Mouse (Mus musculus) testis, adult 2 months (tissue): ENCODE measurements around the gene Arhgef19. TPM values are rescaled to one million over a fixed set of nuclear protein-coding genes. Genes with fewer than 3 reads are reported as not detected.
A peak's percentile ranks its signal among the peaks of the same experiment; 100 is the strongest.

Source experiments
- H3K27ac ChIP-seq: fragments of 200-500 bp; 2 replicates; pipeline ENCODE4 v1.5.1; 2012; ENCODE audit warnings: low read depth, low read length; ENCODE audit not compliant: control insufficient read depth, insufficient read depth
- H3K27me3 ChIP-seq: fragments of 200-500 bp; 2 replicates; pipeline ENCODE4 v1.6.1; 2012; ENCODE audit warnings: mild to moderate bottlenecking, low read length, moderate library complexity; ENCODE audit not compliant: control insufficient read depth, insufficient read depth
- H3K36me3 ChIP-seq: fragments of 200-500 bp; 2 replicates; pipeline ENCODE4 v1.6.1; 2012; ENCODE audit warnings: mild to moderate bottlenecking, low read length; ENCODE audit not compliant: control insufficient read depth, insufficient read depth
- H3K4me1 ChIP-seq: fragments of 200-500 bp; 2 replicates; pipeline ENCODE4 v1.6.1; 2012; ENCODE audit warnings: low read length; ENCODE audit not compliant: control insufficient read depth, insufficient read depth
- H3K4me3 ChIP-seq: fragments of 200-500 bp; 2 replicates; pipeline ENCODE4 v1.5.1; 2012; ENCODE audit warnings: low read depth, mild to moderate bottlenecking, low read length, moderate library complexity, mixed read lengths; ENCODE audit not compliant: control insufficient read depth
- CTCF ChIP-seq: fragments of 200-500 bp; IDR thresholded peaks from 2 replicates; pipeline ENCODE4 v1.5.1; 2012; ENCODE audit warnings: low read depth, mild to moderate bottlenecking, inconsistent platforms, low read length, moderate library complexity; ENCODE audit not compliant: control insufficient read depth, insufficient read depth, insufficient replicate concordance
- POLR2A ChIP-seq: fragments of 200-500 bp; IDR thresholded peaks from 2 replicates; pipeline ENCODE4 v1.6.1; 2012; ENCODE audit warnings: low read depth, mild to moderate bottlenecking, inconsistent platforms, low read length, moderate library complexity; ENCODE audit not compliant: control insufficient read depth
- polyA plus RNA-seq: library from polyadenylated mRNA; depleted of rRNA; stranded (reverse); fragments of >200 nt; gene quantifications from 2 replicates; pipeline ENCODE4 v1.2.3, GENCODE M21; 2012

Gene Arhgef19
- polyA plus RNA-seq, 1 experiment: 0.65 TPM

GRCm38 (mm10) chr4:141214337-141214851, 24.9 kb upstream of the Arhgef19 start:
- H3K27ac ChIP-seq: no peak overlapping the region
- H3K36me3 ChIP-seq: no peaks in the 10 kb centered on the region

DNA sequence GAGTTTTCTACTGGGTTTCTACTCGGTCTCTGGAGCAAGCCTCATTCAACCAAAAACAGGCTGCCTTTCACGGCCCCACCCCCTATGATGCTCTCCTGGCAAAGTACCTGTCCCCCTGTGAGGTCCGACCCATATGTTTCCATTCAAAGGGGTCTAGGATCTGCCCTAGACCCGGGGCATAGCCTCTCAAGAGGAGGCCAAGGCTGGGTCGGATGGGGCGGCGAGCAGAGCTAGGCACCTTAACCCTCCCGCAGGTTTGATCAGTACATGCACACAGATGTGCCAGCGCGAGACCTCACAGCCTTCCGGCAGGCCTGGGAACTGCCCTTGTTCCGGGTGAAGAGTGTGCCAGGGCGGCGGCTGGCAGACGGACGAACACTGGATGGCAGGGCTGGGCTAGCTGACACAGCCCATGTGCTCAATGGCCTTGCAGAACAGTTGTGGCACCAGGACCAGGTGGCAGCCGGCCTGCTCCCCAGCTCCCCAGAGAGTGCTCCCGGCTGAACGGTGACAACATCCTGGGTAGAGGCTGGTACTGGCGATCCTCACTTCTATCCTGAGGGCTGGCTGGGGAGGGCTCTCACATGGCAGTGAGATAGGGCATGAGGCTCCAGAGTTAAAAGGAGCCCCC, 19.6 kb upstream of the Arhgef19 start:
- no peaks in the 10 kb centered on the region for H3K36me3 ChIP-seq
- H3K27me3 ChIP-seq: no peaks in the 10 kb centered on the region
- H3K27ac ChIP-seq: no peak overlapping the region
- H3K4me1 ChIP-seq: 0 out of 2 replicates have a peak, but pooled peaks cover under 1% of the 10 kb centered on the region
- H3K4me3 ChIP-seq: no peak overlapping the region
- TF ChIP-seq CTCF (no peak), POLR2A (no peak)

More at GRCm38 (mm10) chr4:141214337-141214851, 24.9 kb upstream of the Arhgef19 start:
- H3K4me3 ChIP-seq: peak overlapping the region; percentile 91
- H3K4me1 ChIP-seq: peaks cover 11% of the 10 kb centered on the region
- TF ChIP-seq CTCF (no peak), POLR2A (no peak)
- H3K27me3 ChIP-seq: no peaks in the 10 kb centered on the region

DNA sequence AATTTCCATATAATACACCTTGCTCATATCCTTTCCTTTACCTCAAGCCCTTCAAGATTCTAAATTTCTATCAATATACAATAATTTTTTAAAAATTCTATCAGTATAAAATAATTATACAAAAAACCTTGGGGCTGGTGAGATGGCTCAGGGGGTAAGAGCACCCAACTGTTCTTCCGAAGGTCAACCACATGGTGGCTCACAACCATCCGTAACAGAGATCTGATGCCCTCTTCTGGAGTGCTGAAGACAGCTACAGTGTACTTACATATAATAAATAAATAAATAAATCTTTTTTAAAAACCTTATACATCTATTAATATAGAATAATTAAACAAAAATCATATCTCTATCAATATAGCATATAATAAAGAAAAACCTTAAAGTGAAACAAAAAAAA, 17.5 kb upstream of the Arhgef19 start:
- Histone ChIP-seq H3K27ac (no peak overlapping the region), H3K4me3 (no peak overlapping the region), H3K4me1 (no peaks in the 10 kb centered on the region), H3K36me3 (no peaks in the 10 kb centered on the region), H3K27me3 (no peaks in the 10 kb centered on the region)
- TF ChIP-seq CTCF: no peak
- TF ChIP-seq POLR2A: no peak

GRCm38 (mm10) chr4:141222752-141223151, 16.5 kb upstream of the Arhgef19 start:
- TF ChIP-seq POLR2A: no peak
- TF ChIP-seq CTCF: no peak
- Histone ChIP-seq H3K4me1 (no peaks in the 10 kb centered on the region), H3K27ac (no peak overlapping the region), H3K27me3 (no peaks in the 10 kb centered on the region), H3K4me3 (no peak overlapping the region), H3K36me3 (no peaks in the 10 kb centered on the region)

- Histone ChIP-seq H3K27me3 (no peaks in the 10 kb centered on the region), H3K36me3 (no peaks in the 10 kb centered on the region), H3K4me1 (no peaks in the 10 kb centered on the region), H3K4me3 (no peak overlapping the region), H3K27ac (no peak overlapping the region)
- TF ChIP-seq CTCF (no peak), POLR2A (no peak)
Measured at GRCm38 (mm10) chr4:141228687-141229086, 10.6 kb upstream of the Arhgef19 start.

- Histone ChIP-seq H3K4me1 (no peaks in the 10 kb centered on the region), H3K36me3 (no peaks in the 10 kb centered on the region), H3K4me3 (peak overlapping the region; percentile 27; the same call in 1 of the 2 replicates), H3K27ac (no peak overlapping the region), H3K27me3 (no peaks in the 10 kb centered on the region)
- TF ChIP-seq CTCF: no peak
- no peak for TF ChIP-seq POLR2A
Measured at GRCm38 (mm10) chr4:141233196-141233595, 6.1 kb upstream of the Arhgef19 start.

- H3K36me3 ChIP-seq: no peaks in the 10 kb centered on the region
- peaks cover 10% of the 10 kb centered on the region for H3K4me1 ChIP-seq
- TF ChIP-seq POLR2A (no peak), CTCF (no peak)
- no peak overlapping the region for H3K27ac ChIP-seq
- H3K27me3 ChIP-seq: peaks cover 2% of the 10 kb centered on the region
- peak overlapping the region; percentile 59 for H3K4me3 ChIP-seq
Measured at GRCm38 (mm10) chr4:141235537-141236111, 3.7 kb upstream of the Arhgef19 start.

- no peaks in the 10 kb centered on the region for H3K36me3 ChIP-seq
- peaks cover 2% of the 10 kb centered on the region for H3K27me3 ChIP-seq
- no peak overlapping the region for H3K4me3 ChIP-seq
- H3K4me1 ChIP-seq: peaks cover 14% of the 10 kb centered on the region
- TF ChIP-seq POLR2A: no peak
- TF ChIP-seq CTCF: no peak
- no peak overlapping the region for H3K27ac ChIP-seq
Measured at GRCm38 (mm10) chr4:141236856-141237255, 2.4 kb upstream of the Arhgef19 start.
